13 mouse cellular contexts compared by ENCODE assay signal in the genomic region with DNA sequence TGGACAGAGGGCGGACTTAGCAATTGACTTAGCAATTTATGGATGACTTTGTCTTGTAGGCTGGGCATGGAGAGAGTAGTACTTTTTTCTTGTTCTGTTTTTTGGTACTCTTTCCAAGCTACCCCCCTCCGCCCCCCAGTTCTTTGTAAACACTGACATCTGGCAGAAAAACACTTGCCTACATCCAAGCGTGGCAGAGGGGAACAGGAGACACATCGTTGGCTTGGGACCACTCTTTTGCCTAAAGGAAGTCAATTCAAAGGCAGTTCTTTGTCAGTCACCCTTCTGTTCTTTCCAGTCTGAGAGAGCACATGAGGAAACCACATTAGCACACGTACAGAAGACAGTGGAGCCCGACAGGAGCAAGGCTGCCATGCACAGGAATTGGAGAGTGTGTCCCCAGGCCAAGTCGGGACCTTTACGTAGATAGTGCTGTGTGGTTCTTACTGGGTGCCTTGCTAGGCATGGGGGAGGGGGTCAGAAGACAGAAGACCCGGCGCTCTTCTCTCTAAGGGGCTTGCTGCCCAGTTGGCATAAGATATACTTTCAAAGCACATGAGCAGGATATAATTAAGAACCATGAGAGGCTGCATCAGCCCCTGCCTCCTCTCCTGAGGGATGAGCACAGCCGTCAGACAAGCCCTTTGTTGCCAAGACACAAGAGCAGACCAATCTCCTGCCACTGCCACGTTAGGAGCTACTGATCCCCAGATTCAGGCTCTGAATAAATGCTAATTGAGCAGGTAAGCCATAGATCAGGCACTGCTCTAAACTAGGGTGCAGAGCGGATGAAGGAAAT. TPM values are rescaled to one million over a fixed set of nuclear protein-coding genes. Genes with fewer than 3 reads are reported as not detected.
A peak's percentile ranks its signal among the peaks of the same experiment; 100 is the strongest.
DNase-seq lines count a peak whose midpoint lies in the region; ATAC-seq and TF ChIP-seq lines count a peak whose summit lies in the region.
"Had no signal": no experiment of that assay in that cellular context is flagged by ENCODE, and none has a peak within 500 bp of the region (broad histone marks: within the 10 kb centered on the region; RNA-seq: fewer than 3 reads in every experiment).

No protein-coding gene starts in this region.

- H3K4me3 ChIP-seq in E14TG2a.4 (replicated peaks; ENCODE audit: low read length), result 0 out of 2 replicates have a peak overlapping the region, but pooled peaks have one; percentile 17
- H3K4me3 ChIP-seq in forebrain, embryonic 15.5 days, result no peak overlapping the region
- no peak overlapping the region for H3K4me3 ChIP-seq in midbrain, embryonic 10.5 days
- H3K4me3 ChIP-seq in kidney, embryonic 15.5 days (replicated peaks), result no peak overlapping the region
- H3K4me3 ChIP-seq: limb, embryonic 13.5 days had no signal

- no peak overlapping the region for H3K9ac ChIP-seq in forebrain, embryonic 15.5 days (replicated peaks)
- H3K9ac ChIP-seq in kidney, embryonic 15.5 days, result no peak overlapping the region
- H3K9ac ChIP-seq: limb, embryonic 13.5 days had no signal

- no peak for TF ChIP-seq CTCF in E14TG2a.4 (conservative IDR thresholded peaks at IDR 0.05; ENCODE audit: low read length)

- WGBS in forebrain, embryonic 15.5 days, result 41% methylated on average over 13 of the region's 13 CpGs
- 63% methylated on average over 13 of the region's 13 CpGs for WGBS in midbrain, embryonic 10.5 days
- WGBS in kidney, embryonic 15.5 days, result 74% methylated on average over 13 of the region's 13 CpGs

- peaks cover 86% of the 10 kb centered on the region for H3K4me1 ChIP-seq in E14TG2a.4 (replicated peaks; ENCODE audit: low read depth, low read length)
- peaks cover 64% of the 10 kb centered on the region for H3K4me1 ChIP-seq in forebrain, embryonic 15.5 days
- peaks cover 72% of the 10 kb centered on the region for H3K4me1 ChIP-seq in midbrain, embryonic 10.5 days
- peaks cover 61% of the 10 kb centered on the region for H3K4me1 ChIP-seq in kidney, embryonic 15.5 days

- ATAC-seq in forebrain, embryonic 15.5 days (replicated peaks), result no peak
- no peak for ATAC-seq in kidney, embryonic 15.5 days (replicated peaks; ENCODE audit: low FRiP score)
- ATAC-seq: activated CD4-positive, CD25-positive, alpha-beta regulatory T cell, adult 4 months had no signal

- H3K9me3 ChIP-seq in E14TG2a.4 (ENCODE audit: low read length), result no peaks in the 10 kb centered on the region
- no peaks in the 10 kb centered on the region for H3K9me3 ChIP-seq in forebrain, embryonic 15.5 days
- H3K9me3 ChIP-seq in midbrain, embryonic 10.5 days (replicated peaks), result no peaks in the 10 kb centered on the region
- H3K9me3 ChIP-seq in kidney, embryonic 15.5 days (replicated peaks), result no peaks in the 10 kb centered on the region
- H3K9me3 ChIP-seq: limb, embryonic 13.5 days had no signal

- no peaks in the 10 kb centered on the region for H3K27me3 ChIP-seq in E14TG2a.4 (ENCODE audit: insufficient read depth, low read length)
- no peaks in the 10 kb centered on the region for H3K27me3 ChIP-seq in forebrain, embryonic 15.5 days
- peaks cover 11% of the 10 kb centered on the region; the same call in 1 of the 2 replicates for H3K27me3 ChIP-seq in midbrain, embryonic 10.5 days (ENCODE audit: low read depth, poor library complexity, severe bottlenecking)
- no peaks in the 10 kb centered on the region for H3K27me3 ChIP-seq in kidney, embryonic 15.5 days
- H3K27me3 ChIP-seq: limb, embryonic 13.5 days had no signal

- H3K4me2 ChIP-seq in forebrain, embryonic 15.5 days (replicated peaks), result no peak overlapping the region
- no peak overlapping the region for H3K4me2 ChIP-seq in kidney, embryonic 15.5 days
- H3K4me2 ChIP-seq: heart, embryonic 11.5 days; limb, embryonic 13.5 days had no signal

- peaks cover 18% of the 10 kb centered on the region for H3K36me3 ChIP-seq in E14TG2a.4 (ENCODE audit: insufficient read depth, low read length)
- H3K36me3 ChIP-seq in forebrain, embryonic 15.5 days, result no peaks in the 10 kb centered on the region
- no peaks in the 10 kb centered on the region for H3K36me3 ChIP-seq in midbrain, embryonic 10.5 days
- H3K36me3 ChIP-seq in kidney, embryonic 15.5 days, result no peaks in the 10 kb centered on the region
- H3K36me3 ChIP-seq: limb, embryonic 13.5 days had no signal

- peak overlapping the region; percentile 80 for H3K27ac ChIP-seq in forebrain, embryonic 15.5 days (replicated peaks)
- H3K27ac ChIP-seq in midbrain, embryonic 10.5 days (replicated peaks), result peak overlapping the region; percentile 24; the same call in 1 of the 2 replicates
- no peak overlapping the region for H3K27ac ChIP-seq in kidney, embryonic 15.5 days
- H3K27ac ChIP-seq: limb, embryonic 13.5 days had no signal

- DNase-seq in kidney, adult 18-20 months, result peak; percentile 2
- DNase-seq in kidney, postnatal 14 days, result no peak
- DNase-seq in midbrain, embryonic 10.5 days (ENCODE audit: low spot score), result no peak
- DNase-seq in right cerebral cortex, postnatal 14 days, result no peak
- DNase-seq in right cerebral cortex, postnatal 36 days (ENCODE audit: low spot score in 2 of 2), result no peak
- DNase-seq: cerebellum, adult 18-20 months; kidney, adult 11 months had no signal

RNA-seq across cellular contexts. Expression of a gene that starts 7.5 kb away (rescaled TPM):
- 22.7 and 24.7 TPM in 2 replicates for polyA plus RNA-seq in forebrain, embryonic 15.5 days (2015; fragmentation: Nextera tagmentation; extraction: Ambion mirVana)
- polyA plus RNA-seq in midbrain, embryonic 10.5 days (2016; fragmentation: Nextera tagmentation; extraction: Ambion mirVana), result 12.6 and 16.5 TPM in 2 replicates
- 17.1 and 21.9 TPM in 2 replicates for polyA plus RNA-seq in kidney, embryonic 15.5 days (2015; fragmentation: Nextera tagmentation; extraction: Ambion mirVana)

RNA-seq across cellular contexts. Expression of a gene that starts 38.5 kb away (rescaled TPM):
- 31.6 and 32.7 TPM in 2 replicates for polyA plus RNA-seq in forebrain, embryonic 15.5 days (2015; fragmentation: Nextera tagmentation; extraction: Ambion mirVana)
- 63.3 and 77.6 TPM in 2 replicates for polyA plus RNA-seq in midbrain, embryonic 10.5 days (2016; fragmentation: Nextera tagmentation; extraction: Ambion mirVana)
- 108 and 122 TPM in 2 replicates for polyA plus RNA-seq in kidney, embryonic 15.5 days (2015; fragmentation: Nextera tagmentation; extraction: Ambion mirVana)

RNA-seq across cellular contexts. Expression of a gene that starts 38.5 kb away (rescaled TPM):
- 3.6 and 3.9 TPM in 2 replicates for polyA plus RNA-seq in forebrain, embryonic 15.5 days (2015; fragmentation: Nextera tagmentation; extraction: Ambion mirVana)
- polyA plus RNA-seq in midbrain, embryonic 10.5 days (2016; fragmentation: Nextera tagmentation; extraction: Ambion mirVana), result 5.6 and 6.3 TPM in 2 replicates
- polyA plus RNA-seq in kidney, embryonic 15.5 days (2015; fragmentation: Nextera tagmentation; extraction: Ambion mirVana), result 3.5 and 3.9 TPM in 2 replicates

RNA-seq across cellular contexts. Expression of a gene that starts 52.0 kb away (rescaled TPM):
- polyA plus RNA-seq in forebrain, embryonic 15.5 days (2015; fragmentation: Nextera tagmentation; extraction: Ambion mirVana), result 1.0 and 1.1 TPM in 2 replicates
- polyA plus RNA-seq in midbrain, embryonic 10.5 days (2016; fragmentation: Nextera tagmentation; extraction: Ambion mirVana), result 0.68 and 0.94 TPM in 2 replicates
- polyA plus RNA-seq in kidney, embryonic 15.5 days (2015; fragmentation: Nextera tagmentation; extraction: Ambion mirVana), result 1.2 and 2.1 TPM in 2 replicates
